Mouse (Mus musculus): ENCODE measurements around the gene Akap6. TPM values are rescaled to one million over a fixed set of nuclear protein-coding genes. Genes with fewer than 3 reads are reported as not detected.

Gene Akap6
- total and polyA plus RNA-seq, 3 experiments = 0.12 to 0.42 (median 0.33) TPM

DNA sequence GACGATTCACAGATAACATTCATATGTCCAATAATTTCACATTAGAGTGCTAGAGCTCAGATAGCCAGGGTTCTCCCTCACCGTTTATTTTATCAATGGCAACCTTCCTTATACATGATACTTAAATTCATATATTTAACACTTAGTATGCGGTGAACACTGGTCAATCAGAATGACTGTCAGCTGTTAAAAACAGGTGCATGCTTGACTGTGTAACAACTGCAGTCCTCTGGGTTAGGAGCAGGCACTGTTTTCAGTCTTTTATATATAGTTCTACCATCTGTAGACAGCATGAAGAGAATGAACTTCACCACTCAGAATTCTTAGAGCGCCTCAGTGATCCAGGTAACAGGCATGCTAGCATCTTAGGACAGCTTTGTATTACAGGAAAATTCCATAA is 158.1 kb downstream of the Akap6 start:
- H3K4me2 ChIP-seq (ENCODE audit: insufficient read depth, low read depth, poor library complexity, severe bottlenecking) = no peak overlapping the region
- no peak overlapping the region for H3K27ac ChIP-seq (ENCODE audit: insufficient read depth, low read depth)
- no peak for DNase-seq (ENCODE audit: extremely low read depth)
- peaks cover 0 to 10% of the 10 kb centered on the region in 2 experiments; a peak in 2 of 4 replicates for H3K4me1 ChIP-seq (ENCODE audit: control insufficient read depth in 1 of 2, insufficient read depth in 2 of 2)
- H3K36me3 ChIP-seq (replicated peaks in 1 of 2; ENCODE audit: control insufficient read depth in 1 of 2, insufficient read depth in 1 of 2, low read length in 1 of 2) = no peaks in the 10 kb centered on the region
- H3K79me2 ChIP-seq (replicated peaks; ENCODE audit: control insufficient read depth, extremely low read depth, insufficient read depth, poor library complexity, severe bottlenecking) = no peaks in the 10 kb centered on the region
- H3K27me3 ChIP-seq (replicated peaks) = no peaks in the 10 kb centered on the region
- no peak overlapping the region for H3K4me3 ChIP-seq (replicated peaks in 1 of 3; ENCODE audit: low read depth in 2 of 3, low read length in 2 of 3, poor library complexity in 1 of 3)
- dilution Hi-C loops (cut with MboI; ENCODE audit: extremely low pct_ligation_motif_present, extremely low pct_unique_long_range_greater_than_20kb, low sequenced_read_pairs) = no loop called here
- no peaks in the 10 kb centered on the region for H3K9me3 ChIP-seq (replicated peaks; ENCODE audit: low read length)
- no peak overlapping the region for H3K9ac ChIP-seq (ENCODE audit: insufficient read depth, low read depth)
- in situ Hi-C loops (cut with MboI; ENCODE audit: low pct_ligation_motif_present, low pct_unique_long_range_greater_than_20kb, low sequenced_read_pairs) = no loop called here
- no peak for TF ChIP-seq RAD21 (IDR thresholded peaks at IDR 0.05; ENCODE audit: low read depth, low read length)
- TF ChIP-seq ZC3H11A (IDR thresholded peaks at IDR 0.05; ENCODE audit: low read depth, low read length) = no peak
- TF ChIP-seq POLR2A (IDR thresholded peaks at IDR 0.05; ENCODE audit: low read depth, low read length) = no peak
- no peak for TF ChIP-seq NELFE (IDR thresholded peaks at IDR 0.05; ENCODE audit: low read depth, low read length)
- TF ChIP-seq SMC3 (IDR thresholded peaks at IDR 0.05; ENCODE audit: low read depth, low read length) = no peak
- no peak for TF ChIP-seq E2F4 (IDR thresholded peaks at IDR 0.05; ENCODE audit: insufficient replicate concordance, low read depth, low read length)

- Histone ChIP-seq H3K4me3 (replicated peaks in 1 of 3; ENCODE audit: low read depth in 2 of 3, low read length in 2 of 3, poor library complexity in 1 of 3) (no peak overlapping the region), H3K79me2 (replicated peaks; ENCODE audit: control insufficient read depth, extremely low read depth, insufficient read depth, poor library complexity, severe bottlenecking) (no peaks in the 10 kb centered on the region), H3K27me3 (replicated peaks) (no peaks in the 10 kb centered on the region), H3K4me1 (ENCODE audit: control insufficient read depth in 1 of 2, insufficient read depth in 2 of 2) (no peaks in the 10 kb centered on the region), H3K27ac (ENCODE audit: insufficient read depth, low read depth) (no peak overlapping the region), H3K4me2 (ENCODE audit: insufficient read depth, low read depth, poor library complexity, severe bottlenecking) (no peak overlapping the region), H3K36me3 (replicated peaks in 1 of 2; ENCODE audit: control insufficient read depth in 1 of 2, insufficient read depth in 1 of 2, low read length in 1 of 2) (no peaks in the 10 kb centered on the region), H3K9ac (ENCODE audit: insufficient read depth, low read depth) (no peak overlapping the region), H3K9me3 (replicated peaks; ENCODE audit: low read length) (peaks cover 2% of the 10 kb centered on the region)
- in situ Hi-C loops (cut with MboI; ENCODE audit: low pct_ligation_motif_present, low pct_unique_long_range_greater_than_20kb, low sequenced_read_pairs) (no loop called here), dilution Hi-C loops (cut with MboI; ENCODE audit: extremely low pct_ligation_motif_present, extremely low pct_unique_long_range_greater_than_20kb, low sequenced_read_pairs) (no loop called here)
- no peak for DNase-seq (ENCODE audit: extremely low read depth)
- TF ChIP-seq MYC (IDR thresholded peaks at IDR 0.05; ENCODE audit: low read depth, low read length) (no peak), HCFC1 (IDR thresholded peaks at IDR 0.05; ENCODE audit: low read depth, low read length) (no peak), ZKSCAN1 (IDR thresholded peaks at IDR 0.05; ENCODE audit: borderline replicate concordance, low read depth, low read length) (no peak), CTCF (conservative IDR thresholded peaks at IDR 0.05 in 1 of 2, IDR thresholded peaks at IDR 0.05 in 1 of 2; ENCODE audit: low read depth in 2 of 2, low read length in 2 of 2) (no peak), BHLHE40 (IDR thresholded peaks at IDR 0.05; ENCODE audit: low read depth, low read length) (no peak), MXI1 (IDR thresholded peaks at IDR 0.05; ENCODE audit: low read depth, low read length) (no peak), POLR2A (IDR thresholded peaks at IDR 0.05; ENCODE audit: low read depth, low read length) (no peak), MAFK (IDR thresholded peaks at IDR 0.05; ENCODE audit: insufficient replicate concordance, low read length) (no peak), USF1 (IDR thresholded peaks at IDR 0.05; ENCODE audit: low read depth, low read length) (no peak), PAX5 (IDR thresholded peaks at IDR 0.05; ENCODE audit: low read length) (no peak), ZC3H11A (IDR thresholded peaks at IDR 0.05; ENCODE audit: low read depth, low read length) (no peak), CHD1 (IDR thresholded peaks at IDR 0.05; ENCODE audit: low read depth, low read length) (no peak), MEF2A (IDR thresholded peaks at IDR 0.05; ENCODE audit: borderline replicate concordance, low read depth, low read length) (no peak), SMC3 (IDR thresholded peaks at IDR 0.05; ENCODE audit: low read depth, low read length) (no peak)
These were observed 162.7 kb downstream of the Akap6 start for GRCm38 (mm10) chr12:52861922-52862321.
